Mouse (Mus musculus) liver, embryonic 13.5 days (tissue): ENCODE data around the gene Synrg. TPM values are rescaled to one million over a fixed set of nuclear protein-coding genes. Genes with fewer than 3 reads are reported as not detected.

Source experiments
- ATAC-seq: fragments of 200-750 bp; cut with Nextera tagmentation; 2 replicates; pipeline ENCODE4 v1.8.0; 2017; ENCODE audit warnings: low read depth, mild to moderate bottlenecking, moderate number of reproducible peaks, moderate library complexity
- DNase-seq: peaks from one replicate; pipeline ENCODE4 v3.0.0; 2022
- H3K27ac ChIP-seq: fragments of 300-500 bp; sonication (generic); 2 replicates; pipeline ENCODE4 v1.5.1; 2015; ENCODE audit warnings: moderate library complexity, mild to moderate bottlenecking, inconsistent platforms
- H3K27me3 ChIP-seq: fragments of 300-500 bp; sonication (generic); 2 replicates; pipeline ENCODE4 v1.6.1; 2015; ENCODE audit warnings: mild to moderate bottlenecking, inconsistent platforms
- H3K36me3 ChIP-seq: fragments of 300-500 bp; sonication (generic); 2 replicates; pipeline ENCODE4 v1.6.1; 2015; ENCODE audit warnings: mild to moderate bottlenecking, inconsistent platforms
- H3K4me1 ChIP-seq: fragments of 300-500 bp; sonication (generic); replicated peaks from 2 replicates; pipeline ENCODE4 v1.6.1; 2015; ENCODE audit warnings: inconsistent platforms
- H3K4me2 ChIP-seq: fragments of 300-500 bp; sonication (generic); 2 replicates; pipeline ENCODE4 v1.6.1; 2015; ENCODE audit warnings: inconsistent platforms, mild to moderate bottlenecking, moderate library complexity
- H3K4me3 ChIP-seq: fragments of 300-500 bp; sonication (generic); replicated peaks from 2 replicates; pipeline ENCODE4 v1.5.1; 2015; ENCODE audit warnings: mild to moderate bottlenecking, inconsistent platforms
- H3K9ac ChIP-seq: fragments of 300-500 bp; sonication (generic); 2 replicates; pipeline ENCODE4 v1.6.1; 2015; ENCODE audit warnings: mild to moderate bottlenecking, inconsistent platforms
- H3K9me3 ChIP-seq: fragments of 300-500 bp; sonication (generic); replicated peaks from 2 replicates; pipeline ENCODE4 v1.6.1; 2016; ENCODE audit warnings: inconsistent platforms
- WGBS: fragments of 180-500 bp; shearing (Covaris S2); methylation state at CpG from one replicate; pipeline ENCODE4 v1.1.7; 2015; ENCODE audit not compliant: insufficient replicate concordance; 5-methylcytosine and 5-hydroxymethylcytosine counted together
- polyA plus RNA-seq: library from polyadenylated mRNA; unstranded; fragments of >200 nt; fragmentation: Nextera tagmentation; extraction: Ambion mirVana; gene quantifications from 2 replicates; pipeline ENCODE4 v1.2.1, GENCODE M21; 2015

Synrg gene
- polyA plus RNA-seq, 1 experiment from 2014 or later: 5.8 TPM

DNA sequence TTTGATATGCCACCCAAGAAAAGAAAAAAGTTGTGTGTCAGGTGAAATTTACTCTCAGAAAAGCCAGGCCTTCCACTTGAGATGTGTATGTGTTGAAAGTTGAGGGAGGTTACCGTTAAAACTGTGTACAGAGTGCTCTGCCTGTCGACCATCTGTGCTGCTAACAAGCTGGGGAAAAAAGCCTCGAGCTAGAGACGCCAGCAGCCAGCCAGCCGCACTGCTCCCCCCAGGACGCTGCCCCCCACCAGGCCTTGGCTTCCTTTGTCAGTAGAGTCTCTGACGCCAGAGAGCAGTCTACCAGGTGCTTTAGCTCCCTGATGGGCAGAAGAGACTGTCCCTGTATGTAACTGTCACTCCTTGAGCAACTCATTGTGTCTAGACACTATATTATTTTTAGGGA, 48.9 kb downstream of the Synrg start:
- no peak overlapping the region for H3K4me3 ChIP-seq

DNA sequence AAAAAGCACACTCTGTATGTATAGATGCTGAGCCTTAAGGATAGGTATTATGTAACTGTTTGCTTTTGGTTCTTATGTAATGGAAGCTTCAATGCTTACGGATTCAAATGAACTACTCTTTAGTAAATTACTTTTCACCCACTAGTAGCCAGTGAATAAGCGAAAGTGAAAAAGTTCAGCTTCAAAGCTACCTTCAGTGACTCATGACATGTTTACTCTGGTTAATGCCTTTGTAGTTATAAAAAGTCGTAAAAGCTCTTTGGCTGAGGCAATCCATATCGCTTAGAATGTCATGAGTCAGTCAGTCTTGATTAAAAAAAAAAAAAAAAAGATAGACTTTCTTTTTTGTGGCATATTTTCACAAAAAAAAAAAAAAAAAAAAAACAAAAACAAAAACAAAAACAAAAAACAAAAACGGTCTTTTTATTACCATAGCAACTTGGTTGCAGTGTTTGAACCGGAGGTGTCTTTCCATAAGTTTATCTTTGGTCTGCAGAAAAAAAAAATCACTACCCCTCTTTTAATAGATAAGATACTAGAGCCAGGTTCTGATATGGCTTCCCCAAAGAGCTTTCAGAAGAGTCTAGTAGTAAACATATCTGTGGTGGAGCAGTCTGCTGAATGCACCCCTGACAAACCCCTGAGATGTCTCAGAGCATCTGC, 52.0 kb downstream of the Synrg start:
- Histone ChIP-seq H3K27ac (no peak overlapping the region), H3K4me3 (no peak overlapping the region), H3K9me3 (no peaks in the 10 kb centered on the region), H3K27me3 (no peaks in the 10 kb centered on the region), H3K36me3 (peaks cover 34% of the 10 kb centered on the region), H3K4me2 (no peak overlapping the region), H3K9ac (no peak overlapping the region), H3K4me1 (peaks cover 4% of the 10 kb centered on the region; the same call in 1 of the 2 replicates)
- DNase-seq (no peak), ATAC-seq (no peak)
- WGBS: 65% methylated on average over 6 of the region's 6 CpGs

More for the DNA sequence above, 48.9 kb downstream of the Synrg start:
- DNase-seq (no peak), ATAC-seq (no peak)
- Histone ChIP-seq H3K9me3 (no peaks in the 10 kb centered on the region), H3K36me3 (peaks cover 41% of the 10 kb centered on the region), H3K9ac (no peak overlapping the region), H3K27ac (no peak overlapping the region), H3K4me2 (no peak overlapping the region), H3K4me1 (peaks cover 4% of the 10 kb centered on the region; the same call in 1 of the 2 replicates), H3K27me3 (no peaks in the 10 kb centered on the region)
- WGBS: 64% methylated on average over 7 of the region's 7 CpGs

DNA sequence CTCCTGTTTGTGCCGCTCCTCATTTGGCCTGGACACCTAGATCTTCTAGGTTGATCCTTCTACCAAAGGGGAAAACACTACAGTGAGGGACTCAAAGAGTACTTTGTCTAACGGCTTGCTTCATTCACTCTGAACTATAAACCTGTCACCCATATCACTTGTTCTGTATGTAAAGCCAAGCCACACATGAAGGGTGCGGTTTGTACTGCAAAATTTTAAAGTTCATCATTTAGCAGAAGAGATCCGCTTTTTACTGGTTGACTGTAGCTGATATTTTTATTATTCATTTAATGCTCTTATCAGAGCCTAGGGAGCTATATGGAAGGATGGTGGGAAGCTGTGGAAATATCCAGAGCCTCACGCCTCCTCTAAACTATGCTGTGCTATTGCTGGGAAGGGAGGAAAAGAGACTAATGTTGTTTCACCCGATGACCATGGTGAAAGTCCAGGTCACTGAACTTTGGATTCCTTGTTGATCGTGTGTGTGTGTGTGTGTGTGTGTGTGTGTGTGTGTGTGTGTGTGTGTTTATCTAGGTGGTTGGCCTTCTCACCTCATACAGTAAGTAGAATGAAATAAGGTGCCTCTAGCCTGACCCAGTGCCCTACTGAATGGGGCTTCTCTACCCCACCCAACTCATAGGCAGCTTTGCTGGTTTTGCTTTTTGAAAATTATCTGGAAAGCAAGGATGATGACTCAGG, 52.7 kb downstream of the Synrg start:
- H3K9me3 ChIP-seq: no peaks in the 10 kb centered on the region
- H3K4me1 ChIP-seq: peaks cover 4% of the 10 kb centered on the region; the same call in 1 of the 2 replicates
- no peak overlapping the region for H3K9ac ChIP-seq
- H3K36me3 ChIP-seq: peaks cover 40% of the 10 kb centered on the region
- no peak overlapping the region for H3K4me3 ChIP-seq
- H3K27ac ChIP-seq: no peak overlapping the region
- no peak overlapping the region for H3K4me2 ChIP-seq
- no peaks in the 10 kb centered on the region for H3K27me3 ChIP-seq
- DNase-seq (no peak), ATAC-seq (0 out of 2 replicates have a peak, but pooled peaks have one; percentile 41)
- WGBS: 71% methylated on average over 7 of the region's 7 CpGs

GRCm38 (mm10) chr11:84027231-84027630, 63.0 kb downstream of the Synrg start:
- 86% methylated on average over 5 of the region's 5 CpGs for WGBS
- no peak overlapping the region for H3K4me3 ChIP-seq
- H3K27ac ChIP-seq: no peak overlapping the region
- no peaks in the 10 kb centered on the region for H3K9me3 ChIP-seq
- no peaks in the 10 kb centered on the region for H3K27me3 ChIP-seq
- ATAC-seq (no peak), DNase-seq (no peak)
- no peak overlapping the region for H3K9ac ChIP-seq
- no peak overlapping the region for H3K4me2 ChIP-seq
- no peaks in the 10 kb centered on the region for H3K4me1 ChIP-seq
- H3K36me3 ChIP-seq: peaks cover 82% of the 10 kb centered on the region

DNA sequence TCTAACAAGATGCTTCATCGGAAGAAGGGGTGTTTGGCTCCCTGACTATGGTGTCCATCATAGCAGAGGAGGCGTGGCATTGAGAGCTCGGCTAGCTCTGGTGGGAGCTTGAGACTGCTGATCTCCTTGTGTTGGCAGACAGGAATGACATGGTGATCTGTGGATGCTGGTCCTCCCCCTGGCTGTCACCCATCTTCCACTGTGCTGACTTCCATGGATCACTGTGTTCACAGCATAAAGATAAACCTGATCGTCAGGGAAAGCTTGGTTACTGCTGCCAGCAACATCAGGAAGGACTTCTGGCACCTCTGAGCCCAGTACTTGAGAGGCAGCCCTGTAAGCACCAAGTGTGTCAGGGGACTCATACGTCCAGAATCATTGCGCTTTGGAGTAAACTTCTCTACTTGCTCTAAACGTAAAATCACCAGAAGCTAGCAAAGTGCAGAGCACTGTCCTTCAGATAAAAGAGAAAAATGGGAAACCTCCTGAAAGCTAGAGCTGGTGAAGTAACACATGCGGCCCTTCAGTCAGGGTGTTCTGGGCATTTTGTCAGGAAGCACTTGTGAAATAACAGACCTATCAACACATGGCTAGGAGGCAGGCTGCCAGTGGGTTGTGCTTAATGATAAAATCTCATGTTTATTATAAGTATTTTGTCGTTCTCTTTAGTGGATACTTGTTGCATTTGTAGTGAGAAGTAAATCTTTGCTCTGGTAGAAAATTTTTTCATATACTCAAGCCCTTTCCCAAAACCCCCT, 64.2 kb downstream of the Synrg start:
- H3K27me3 ChIP-seq: no peaks in the 10 kb centered on the region
- no peak for DNase-seq
- no peaks in the 10 kb centered on the region for H3K9me3 ChIP-seq
- no peak overlapping the region for H3K9ac ChIP-seq
- ATAC-seq: no peak
- H3K4me2 ChIP-seq: no peak overlapping the region
- no peaks in the 10 kb centered on the region for H3K4me1 ChIP-seq
- no peak overlapping the region for H3K27ac ChIP-seq
- H3K36me3 ChIP-seq: peaks cover 81% of the 10 kb centered on the region
- no peak overlapping the region for H3K4me3 ChIP-seq
- whole genome bisulfite sequencing: 76% methylated on average over 9 of the region's 9 CpGs

GRCm38 (mm10) chr11:84031971-84032370, 67.7 kb downstream of the Synrg start:
- Histone ChIP-seq H3K4me1 (no peaks in the 10 kb centered on the region), H3K9me3 (no peaks in the 10 kb centered on the region), H3K27me3 (no peaks in the 10 kb centered on the region), H3K27ac (no peak overlapping the region), H3K36me3 (peaks cover 53% of the 10 kb centered on the region), H3K4me2 (no peak overlapping the region), H3K4me3 (no peak overlapping the region), H3K9ac (no peak overlapping the region)
- 50% methylated on average over 9 of the region's 9 CpGs for WGBS
- ATAC-seq (no peak), DNase-seq (peak; percentile 7)

DNA sequence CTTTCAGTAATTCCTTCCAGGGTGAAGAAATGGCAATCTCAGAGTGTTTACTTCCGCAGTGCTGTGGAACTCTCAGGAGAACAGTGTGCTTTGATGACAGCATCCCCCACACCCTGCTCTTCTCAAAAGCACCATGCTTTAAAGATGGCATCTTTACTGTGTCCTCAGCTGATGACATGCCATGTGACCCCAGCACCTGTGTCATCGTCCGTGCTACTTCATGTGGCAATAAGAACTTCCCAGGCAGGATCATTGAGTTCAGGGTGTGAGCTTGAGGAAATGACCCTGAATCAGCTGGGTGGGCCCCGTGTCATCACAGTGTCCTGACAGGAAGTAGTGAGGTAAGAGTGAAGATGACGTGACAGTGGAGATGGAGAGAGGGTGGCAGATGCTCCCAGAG, 68.3 kb downstream of the Synrg start:
- H3K27ac ChIP-seq: no peak overlapping the region
- DNase-seq: no peak
- H3K9me3 ChIP-seq: no peaks in the 10 kb centered on the region
- WGBS: 68% methylated on average over 5 of the region's 5 CpGs
- no peak overlapping the region for H3K4me2 ChIP-seq
- peaks cover 47% of the 10 kb centered on the region for H3K36me3 ChIP-seq
- H3K4me1 ChIP-seq: no peaks in the 10 kb centered on the region
- ATAC-seq: no peak
- H3K27me3 ChIP-seq: no peaks in the 10 kb centered on the region
- H3K9ac ChIP-seq: no peak overlapping the region
- no peak overlapping the region for H3K4me3 ChIP-seq

DNA sequence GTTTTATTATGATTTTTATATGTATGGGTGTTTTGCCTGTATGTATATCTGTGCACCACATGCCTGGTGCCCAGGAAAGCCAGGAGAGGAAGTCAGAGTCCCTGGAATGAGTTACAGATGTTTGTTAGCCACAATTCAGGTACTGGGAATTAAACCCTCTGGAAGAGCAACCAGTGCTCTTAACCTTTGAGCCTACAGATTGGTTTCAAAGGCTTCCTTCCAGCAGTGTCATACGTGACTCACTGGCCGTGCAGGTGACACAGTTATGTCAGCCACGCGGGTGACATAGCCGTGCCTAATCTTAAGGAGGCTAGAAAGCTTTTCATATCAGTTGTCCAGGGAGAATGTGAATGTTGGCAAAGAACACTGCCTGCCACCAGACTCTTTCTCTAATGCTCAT, 69.4 kb downstream of the Synrg start:
- no peaks in the 10 kb centered on the region for H3K9me3 ChIP-seq
- no peaks in the 10 kb centered on the region for H3K27me3 ChIP-seq
- H3K4me2 ChIP-seq: no peak overlapping the region
- H3K27ac ChIP-seq: no peak overlapping the region
- no peaks in the 10 kb centered on the region for H3K4me1 ChIP-seq
- 77% methylated on average over 5 of the region's 5 CpGs for WGBS
- DNase-seq: no peak
- no peak overlapping the region for H3K9ac ChIP-seq
- peaks cover 43% of the 10 kb centered on the region for H3K36me3 ChIP-seq
- ATAC-seq: no peak
- H3K4me3 ChIP-seq: no peak overlapping the region

- Histone ChIP-seq H3K4me2 (no peak overlapping the region), H3K27me3 (no peaks in the 10 kb centered on the region), H3K9ac (no peak overlapping the region), H3K9me3 (no peaks in the 10 kb centered on the region), H3K36me3 (peaks cover 53% of the 10 kb centered on the region), H3K4me3 (no peak overlapping the region), H3K27ac (no peak overlapping the region), H3K4me1 (no peaks in the 10 kb centered on the region)
- no peak for ATAC-seq
- 79% methylated on average over 6 of the region's 6 CpGs for WGBS
- DNase-seq: no peak
Measured at GRCm38 (mm10) chr11:84040621-84041020, 76.4 kb downstream of the Synrg start.

DNA sequence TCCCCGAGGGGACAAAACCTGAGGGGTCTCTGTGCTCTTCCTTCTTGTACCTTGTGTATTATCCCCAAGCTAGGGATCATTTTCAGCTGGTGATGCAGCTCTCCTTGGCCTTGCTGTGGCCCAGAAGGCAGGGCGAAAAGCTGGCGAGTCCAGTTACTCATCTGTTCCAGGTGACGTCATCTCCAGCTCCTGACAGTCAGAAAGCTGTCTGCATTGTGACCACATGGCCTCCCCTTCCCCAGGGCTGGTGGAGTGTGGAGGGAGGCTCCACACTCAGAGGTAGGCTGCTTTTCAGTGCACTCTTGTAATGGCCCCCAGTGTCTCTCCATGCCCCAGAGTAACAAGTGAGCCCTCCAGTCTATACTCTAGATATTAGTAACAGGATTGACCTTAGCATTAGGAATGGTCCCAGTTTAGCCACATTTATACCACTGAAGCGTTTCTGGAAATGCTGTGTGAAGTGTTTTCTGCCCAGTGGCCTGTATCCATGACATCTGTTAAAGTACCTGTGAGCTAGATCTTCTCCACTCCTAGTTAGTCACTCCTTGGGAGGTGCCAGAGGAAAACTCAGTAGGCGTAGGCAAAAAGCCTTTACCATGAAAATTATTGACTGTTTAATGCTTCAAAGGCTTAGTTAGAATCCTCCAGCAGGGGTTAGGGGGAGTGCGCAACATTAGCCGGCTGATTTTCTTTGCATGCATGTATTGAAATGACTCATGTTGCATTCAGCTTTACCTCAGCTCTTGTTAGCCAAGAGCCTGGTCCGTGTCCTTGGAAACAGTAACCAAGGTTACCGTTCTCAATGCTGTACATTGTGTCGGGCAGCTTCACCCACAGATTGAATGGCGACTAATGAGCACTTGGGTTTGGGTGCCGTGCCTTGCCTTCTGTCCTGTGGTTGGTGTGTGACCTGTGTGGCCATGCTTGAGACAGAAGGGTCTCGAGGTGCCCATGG, 78.9 kb downstream of the Synrg start:
- ATAC-seq (no peak), DNase-seq (no peak)
- no peaks in the 10 kb centered on the region for H3K27me3 ChIP-seq
- H3K9me3 ChIP-seq: no peaks in the 10 kb centered on the region
- peaks cover 8% of the 10 kb centered on the region for H3K4me1 ChIP-seq
- H3K9ac ChIP-seq: no peak overlapping the region
- H3K27ac ChIP-seq: no peak overlapping the region
- H3K4me3 ChIP-seq: no peak overlapping the region
- 76% methylated on average over 14 of the region's 14 CpGs for WGBS
- no peak overlapping the region for H3K4me2 ChIP-seq
- H3K36me3 ChIP-seq: peaks cover 49% of the 10 kb centered on the region

- Histone ChIP-seq H3K4me1 (peaks cover 8% of the 10 kb centered on the region), H3K9me3 (no peaks in the 10 kb centered on the region), H3K4me3 (no peak overlapping the region), H3K27ac (no peak overlapping the region), H3K27me3 (no peaks in the 10 kb centered on the region), H3K36me3 (peaks cover 30% of the 10 kb centered on the region), H3K9ac (no peak overlapping the region), H3K4me2 (no peak overlapping the region)
- no peak for ATAC-seq
- DNase-seq: no peak
- 20% methylated on average over 1 of the region's 1 CpGs for whole genome bisulfite sequencing
Measured at GRCm38 (mm10) chr11:84044988-84045387, 80.8 kb downstream of the Synrg start.
